1 mouse cellular context compared by ENCODE assay signal in the genomic region with DNA sequence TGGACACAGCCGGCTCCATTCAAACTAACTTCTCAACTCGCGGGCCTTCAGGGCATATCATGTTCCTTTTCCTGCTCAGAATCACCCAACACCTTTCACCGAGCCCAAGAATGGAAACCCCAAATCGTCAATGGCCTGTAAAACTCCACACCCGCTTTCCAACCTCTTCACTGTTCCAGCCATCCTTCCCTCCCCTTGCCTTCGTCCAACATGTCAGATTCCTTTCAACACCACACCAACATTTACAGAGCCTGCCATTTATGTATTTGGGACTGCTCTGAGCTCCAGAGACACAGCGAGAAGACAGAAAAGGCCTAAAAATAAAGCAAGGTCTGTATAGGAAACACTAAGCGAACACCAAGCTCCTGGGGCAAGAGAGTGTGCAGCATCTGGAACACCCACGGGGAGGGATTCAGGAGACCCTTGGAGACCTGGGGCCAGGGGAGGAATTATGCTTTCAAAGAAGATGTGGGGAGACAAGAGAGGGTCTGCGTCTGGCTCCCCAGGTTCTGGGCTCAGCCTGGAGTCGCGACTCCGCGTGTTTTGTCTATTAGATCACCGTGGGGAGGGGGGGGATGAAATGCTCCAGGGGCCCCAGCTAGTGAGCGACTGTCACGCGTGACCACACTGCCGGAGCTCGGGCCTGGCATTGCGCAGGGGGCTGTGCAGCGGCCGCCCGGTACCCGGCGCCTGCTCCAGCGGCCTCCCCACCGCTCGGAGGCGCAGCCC.
A peak's percentile ranks its signal among the peaks of the same experiment; 100 is the strongest.
TF ChIP-seq lines count a peak whose summit lies in the region.

No protein-coding gene starts in this region.

TF ChIP-seq in MEL, 35 proteins besides CTCF, POLR2A, EP300 and RAD21:
- TF ChIP-seq CHD2 (IDR thresholded peaks at IDR 0.05; ENCODE audit: low read length) (no peak), SMC3 (IDR thresholded peaks at IDR 0.05; ENCODE audit: low read depth, low read length) (no peak), NRF1 (IDR thresholded peaks at IDR 0.05; ENCODE audit: insufficient read depth, low read depth, low read length, poor library complexity, severe bottlenecking) (no peak), POLR2AphosphoS2 (IDR thresholded peaks at IDR 0.05; ENCODE audit: low read length) (no peak; the same call in none of the 2 replicates), USF1 (IDR thresholded peaks at IDR 0.05; ENCODE audit: low read depth, low read length) (no peak), ELF1 (IDR thresholded peaks at IDR 0.05; ENCODE audit: low read depth, low read length) (no peak), MYB (IDR thresholded peaks at IDR 0.05; ENCODE audit: low read depth, low read length) (no peak), MYC (IDR thresholded peaks at IDR 0.05; ENCODE audit: low read depth, low read length) (no peak), NELFE (IDR thresholded peaks at IDR 0.05; ENCODE audit: low read depth, low read length) (peak; percentile 34), JUND (IDR thresholded peaks at IDR 0.05; ENCODE audit: low read depth, low read length) (no peak; the same call in 1 of the 2 replicates), TCF12 (IDR thresholded peaks at IDR 0.05; ENCODE audit: low read depth, low read length) (no peak; the same call in 1 of the 2 replicates), HCFC1 (IDR thresholded peaks at IDR 0.05; ENCODE audit: low read depth, low read length) (peak; percentile 8; the same call in 1 of the 2 replicates), ZC3H11A (IDR thresholded peaks at IDR 0.05; ENCODE audit: low read depth, low read length) (no peak), ZKSCAN1 (IDR thresholded peaks at IDR 0.05; ENCODE audit: low read depth, low read length) (no peak), ETS1 (IDR thresholded peaks at IDR 0.05; ENCODE audit: low read depth, low read length) (no peak), TAL1 (IDR thresholded peaks at IDR 0.05; ENCODE audit: low read length) (no peak), KAT2A (conservative IDR thresholded peaks at IDR 0.05; ENCODE audit: low read depth, low read length) (no peak), GATA1 (IDR thresholded peaks at IDR 0.05; ENCODE audit: low read depth, low read length) (peak; percentile 25; the same call in 1 of the 2 replicates), TBP (IDR thresholded peaks at IDR 0.05; ENCODE audit: low read depth, low read length) (no peak; the same call in 1 of the 2 replicates), GABPA (IDR thresholded peaks at IDR 0.05; ENCODE audit: low read depth, low read length) (no peak), BHLHE40 (IDR thresholded peaks at IDR 0.05; ENCODE audit: borderline replicate concordance, low read depth, low read length) (no peak; the same call in 1 of the 2 replicates), SIN3A (IDR thresholded peaks at IDR 0.05; ENCODE audit: low read length) (peak; percentile 78; the same call in 1 of the 2 replicates), RCOR1 (IDR thresholded peaks at IDR 0.05; ENCODE audit: low read depth, low read length) (no peak), CHD1 (IDR thresholded peaks at IDR 0.05; ENCODE audit: low read depth, low read length) (peak; percentile 75; the same call in 1 of the 2 replicates), POLR2AphosphoS5 (IDR thresholded peaks at IDR 0.05; ENCODE audit: borderline replicate concordance, low read depth, low read length) (no peak), MXI1 (IDR thresholded peaks at IDR 0.05; ENCODE audit: low read depth, low read length) (no peak; the same call in 1 of the 2 replicates), MAZ (IDR thresholded peaks at IDR 0.05; ENCODE audit: low read depth, low read length) (no peak), MAX (IDR thresholded peaks at IDR 0.05; ENCODE audit: low read length) (no peak)
